Mouse (Mus musculus) lung, embryonic 14.5 days (tissue): ENCODE measurements around the gene Shc2. TPM values are rescaled to one million over a fixed set of nuclear protein-coding genes. Genes with fewer than 3 reads are reported as not detected.

Experiments used
- ATAC-seq: fragments of 200-750 bp; cut with Nextera tagmentation; 2 replicates; pipeline ENCODE4 v1.8.0; 2017; ENCODE audit warnings: mild to moderate bottlenecking, moderate TSS enrichment, moderate library complexity; ENCODE audit not compliant: insufficient read depth
- DNase-seq: peaks from one replicate; pipeline ENCODE4 v3.0.0-alpha.2; 2015
- H3K27ac ChIP-seq: fragments of 300-500 bp; sonication (generic); 2 replicates; pipeline ENCODE4 v1.5.1; 2014; ENCODE audit warnings: low read depth, mild to moderate bottlenecking, moderate library complexity
- H3K27me3 ChIP-seq: fragments of 300-500 bp; sonication (generic); 2 replicates; pipeline ENCODE4 v1.6.1; 2014; ENCODE audit warnings: low read length, control low read depth; ENCODE audit not compliant: insufficient read depth
- H3K36me3 ChIP-seq: fragments of 300-500 bp; sonication (generic); 2 replicates; pipeline ENCODE4 v1.6.1; 2014; ENCODE audit warnings: control low read depth; ENCODE audit not compliant: insufficient read depth
- H3K4me1 ChIP-seq: fragments of 300-500 bp; sonication (generic); 2 replicates; pipeline ENCODE4 v1.6.1; 2014; ENCODE audit warnings: antibody characterized with exemption, control low read depth; ENCODE audit not compliant: insufficient read depth
- H3K4me2 ChIP-seq: fragments of 300-500 bp; sonication (generic); 2 replicates; pipeline ENCODE4 v1.6.1; 2014; ENCODE audit warnings: mild to moderate bottlenecking
- H3K4me3 ChIP-seq: fragments of 300-500 bp; sonication (generic); 2 replicates; pipeline ENCODE4 v1.5.1; 2014; ENCODE audit warnings: low read depth, low read length
- H3K9ac ChIP-seq: fragments of 300-500 bp; sonication (generic); 2 replicates; pipeline ENCODE4 v1.6.1; 2014
- H3K9me3 ChIP-seq: fragments of 300-500 bp; sonication (generic); 2 replicates; pipeline ENCODE4 v1.6.1; 2016; ENCODE audit warnings: low read depth, low read length, control low read depth
- CTCF ChIP-seq: IDR thresholded peaks from 2 replicates; pipeline ENCODE4 v1.5.1; 2016; ENCODE audit warnings: antibody characterized with exemption, low read depth
- WGBS: fragments of 180-500 bp; shearing (Covaris S2); extraction: QIAGEN DNeasy Blood & Tissue Kit; methylation state at CpG from one replicate; pipeline ENCODE4 v1.1.7; 2014; 5-methylcytosine and 5-hydroxymethylcytosine counted together
- polyA plus RNA-seq: library from polyadenylated mRNA; unstranded; fragments of >200 nt; fragmentation: Nextera tagmentation; extraction: Ambion mirVana; gene quantifications from 2 replicates; pipeline ENCODE4 v1.2.1, GENCODE M21; 2014

Shc2 gene
- polyA plus RNA-seq, 1 experiment from 2014 or later, result 7.1 TPM

- Histone ChIP-seq H3K9me3 (no peaks in the 10 kb centered on the region), H3K27me3 (no peaks in the 10 kb centered on the region), H3K4me3 (no peak overlapping the region), H3K4me1 (no peaks in the 10 kb centered on the region), H3K36me3 (no peaks in the 10 kb centered on the region), H3K27ac (no peak overlapping the region), H3K9ac (no peak overlapping the region), H3K4me2 (no peak overlapping the region)
- DNase-seq (no peak), ATAC-seq (no peak)
- no peak for TF ChIP-seq CTCF
- WGBS, result 79% methylated on average over 7 of the region's 7 CpGs
Observed at GRCm38 (mm10) chr10:79652789-79653188, 15.1 kb upstream of the Shc2 start.

- 24% methylated on average over 7 of the region's 7 CpGs for WGBS
- no peaks in the 10 kb centered on the region for H3K9me3 ChIP-seq
Observed at GRCm38 (mm10) chr10:79649070-79649751, 11.5 kb upstream of the Shc2 start.

GRCm38 (mm10) chr10:79645711-79646110 lies 8.0 kb upstream of the Shc2 start, which contains the start of gene Odf3l2:
Odf3l2 (minus strand) TSS chr10:79645738.
- no peak for TF ChIP-seq CTCF
- H3K4me2 ChIP-seq, result no peak within 1 kb of the TSS
- no peak within 1 kb of the TSS for H3K4me3 ChIP-seq
- no peaks in the 10 kb centered on the region for H3K36me3 ChIP-seq
- no peak within 1 kb of the TSS for H3K9ac ChIP-seq
- no peaks in the 10 kb centered on the region for H3K27me3 ChIP-seq
- ATAC-seq (no peak), DNase-seq (no peak)
- WGBS, result 61% methylated on average over 8 of the region's 8 CpGs
- no peaks in the 10 kb centered on the region for H3K4me1 ChIP-seq
- no peaks in the 10 kb centered on the region for H3K9me3 ChIP-seq
- no peak within 1 kb of the TSS for H3K27ac ChIP-seq

More at GRCm38 (mm10) chr10:79649070-79649751, 11.5 kb upstream of the Shc2 start:
- ATAC-seq (peak; percentile 78), DNase-seq (peak; percentile 94)
- Histone ChIP-seq H3K9ac (no peak overlapping the region), H3K4me2 (no peak overlapping the region), H3K4me3 (no peak overlapping the region), H3K27me3 (no peaks in the 10 kb centered on the region), H3K4me1 (no peaks in the 10 kb centered on the region), H3K36me3 (no peaks in the 10 kb centered on the region), H3K27ac (no peak overlapping the region)
- TF ChIP-seq CTCF, result peak; percentile 98

GRCm38 (mm10) chr10:79638486-79639204 lies 927 bp upstream of the Shc2 start:
- WGBS, result 5% methylated on average over 23 of the region's 23 CpGs
- peak; percentile 67 for DNase-seq
- no peaks in the 10 kb centered on the region for H3K36me3 ChIP-seq
- H3K4me3 ChIP-seq, result peak overlapping the region; percentile 74; the same call in 1 of the 2 replicates
- 0 out of 2 replicates have a peak overlapping the region, but pooled peaks have one; percentile 13 for H3K9ac ChIP-seq
- peak; percentile 49 for ATAC-seq
- H3K27me3 ChIP-seq, result peaks cover 20% of the 10 kb centered on the region; the same call in 1 of the 2 replicates
- no peaks in the 10 kb centered on the region for H3K9me3 ChIP-seq
- no peak for TF ChIP-seq CTCF
- peaks cover 7% of the 10 kb centered on the region; the same call in 1 of the 2 replicates for H3K4me1 ChIP-seq
- peak overlapping the region; percentile 93 for H3K4me2 ChIP-seq
- H3K27ac ChIP-seq, result 0 out of 2 replicates have a peak overlapping the region, but pooled peaks have one; percentile 2

- no peak overlapping the region for H3K9ac ChIP-seq
- TF ChIP-seq CTCF, result no peak
- H3K27ac ChIP-seq, result no peak overlapping the region
- no peaks in the 10 kb centered on the region for H3K36me3 ChIP-seq
- H3K4me3 ChIP-seq, result no peak overlapping the region
- no peak for ATAC-seq
- peak overlapping the region; percentile 93 for H3K4me2 ChIP-seq
- peaks cover 7% of the 10 kb centered on the region; the same call in 1 of the 2 replicates for H3K4me1 ChIP-seq
- no peak for DNase-seq
- H3K27me3 ChIP-seq, result peaks cover 20% of the 10 kb centered on the region; the same call in 1 of the 2 replicates
- H3K9me3 ChIP-seq, result no peaks in the 10 kb centered on the region
- WGBS, result 82% methylated on average over 8 of the region's 8 CpGs
Observed at GRCm38 (mm10) chr10:79636287-79636686, 1.4 kb downstream of the Shc2 start.

GRCm38 (mm10) chr10:79633006-79633777 lies 4.5 kb downstream of the Shc2 start:
- Histone ChIP-seq H3K4me3 (no peak overlapping the region), H3K4me2 (no peak overlapping the region), H3K27me3 (peaks cover 11% of the 10 kb centered on the region; the same call in 1 of the 2 replicates), H3K4me1 (no peaks in the 10 kb centered on the region), H3K27ac (no peak overlapping the region), H3K36me3 (no peaks in the 10 kb centered on the region), H3K9ac (no peak overlapping the region), H3K9me3 (no peaks in the 10 kb centered on the region)
- ATAC-seq (no peak), DNase-seq (no peak)
- TF ChIP-seq CTCF, result no peak
- WGBS, result 75% methylated on average over 17 of the region's 17 CpGs
